Mouse (Mus musculus) retina, postnatal 7 days (tissue): Measurements from ENCODE around the gene Zranb3.
"Not testable (repeated sequence)": the region's sequence is repeated elsewhere in the genome, so short reads cannot be mapped to it uniquely, and the experiment has no call there.

Source experiments
- DNase-seq: peaks from one replicate; pipeline ENCODE4 v3.0.0-alpha.2; 2012; ENCODE audit warnings: low read depth, low spot score

The Zranb3 gene

GRCm38 (mm10) chr1:127989876-127990731 is 112.7 kb downstream of the Zranb3 start:
- no peak for DNase-seq

GRCm38 (mm10) chr1:127989387-127989786 is 113.5 kb downstream of the Zranb3 start:
- no peak for DNase-seq

- DNase-seq: no peak
Measured at GRCm38 (mm10) chr1:127988246-127988645, 114.6 kb downstream of the Zranb3 start.

- no peak for DNase-seq
Measured at GRCm38 (mm10) chr1:127985391-127985790, 117.5 kb downstream of the Zranb3 start.

- DNase-seq: no peak
Measured at GRCm38 (mm10) chr1:127983274-127983993, 119.4 kb downstream of the Zranb3 start.

GRCm38 (mm10) chr1:127982268-127982667 is 120.6 kb downstream of the Zranb3 start:
- no peak for DNase-seq

- no peak for DNase-seq
Measured at GRCm38 (mm10) chr1:127980911-127981559, 121.8 kb downstream of the Zranb3 start.

- no peak for DNase-seq
Measured at GRCm38 (mm10) chr1:127978125-127978524, 124.7 kb downstream of the Zranb3 start.

- DNase-seq: no peak
Measured at GRCm38 (mm10) chr1:127976106-127976505, 126.7 kb downstream of the Zranb3 start.

- DNase-seq: no peak
Measured at GRCm38 (mm10) chr1:127975676-127976075, 127.2 kb downstream of the Zranb3 start.

- DNase-seq: no peak
Measured at GRCm38 (mm10) chr1:127974082-127974481, 128.8 kb downstream of the Zranb3 start.

- no peak for DNase-seq
Measured at GRCm38 (mm10) chr1:127970870-127971269, 132.0 kb downstream of the Zranb3 start.

- DNase-seq: no peak
Measured at GRCm38 (mm10) chr1:127963326-127963725, 139.5 kb downstream of the Zranb3 start.

- no peak for DNase-seq
Measured at GRCm38 (mm10) chr1:127961140-127961539, 141.7 kb downstream of the Zranb3 start.

- no peak for DNase-seq
Measured at GRCm38 (mm10) chr1:127959312-127959718, 143.5 kb downstream of the Zranb3 start.

- no peak for DNase-seq
Measured at GRCm38 (mm10) chr1:127958801-127959200, 144.0 kb downstream of the Zranb3 start.

GRCm38 (mm10) chr1:127956524-127956923 is 146.3 kb downstream of the Zranb3 start:
- DNase-seq: no peak

GRCm38 (mm10) chr1:127954800-127955199 is 148.0 kb downstream of the Zranb3 start:
- no peak for DNase-seq

- DNase-seq: not testable (repeated sequence)
Measured at GRCm38 (mm10) chr1:127954198-127954597, 148.6 kb downstream of the Zranb3 start.

- DNase-seq: no peak
Measured at GRCm38 (mm10) chr1:127952276-127952675, 150.6 kb downstream of the Zranb3 start.

- DNase-seq: no peak
Measured at GRCm38 (mm10) chr1:127948748-127949147, 154.1 kb downstream of the Zranb3 start.

GRCm38 (mm10) chr1:127946615-127947249 is 156.1 kb downstream of the Zranb3 start:
- no peak for DNase-seq
